25 mouse cellular contexts compared by ENCODE assay signal in genomic region chr2:181158471-181158870, GRCm38 (mm10). TPM values are rescaled to one million over a fixed set of nuclear protein-coding genes. Genes with fewer than 3 reads are reported as not detected.
DNase-seq lines count a peak whose midpoint lies in the region; TF ChIP-seq lines count a peak whose summit lies in the region.
"Had no signal": no experiment of that assay in that cellular context is flagged by ENCODE, and none has a peak within 500 bp of the region (broad histone marks: within the 10 kb centered on the region; RNA-seq: fewer than 3 reads in every experiment).

No protein-coding gene starts in this region.

- intact Hi-C loops in heart, postnatal 36 days (cut with DNase I) = no loop called here

- H3K4me3 ChIP-seq in layer of hippocampus, adult 2 months = no peak overlapping the region
- H3K4me3 ChIP-seq in cortical plate, adult 2 months (ENCODE audit: insufficient read depth, low read length) = no peak overlapping the region
- H3K4me3 ChIP-seq: embryonic facial prominence, embryonic 12.5 days; erythroblast, embryonic 14.5 days had no signal

- no peak for TF ChIP-seq POLR2A in cortical plate, adult 2 months (IDR thresholded peaks at IDR 0.05; ENCODE audit: extremely low read depth, insufficient read depth, low read length)

- peak overlapping the region; percentile 99 for H3K27ac ChIP-seq in layer of hippocampus, adult 2 months
- peak overlapping the region; percentile 88 for H3K27ac ChIP-seq in cortical plate, adult 2 months (ENCODE audit: insufficient read depth, low read length)
- H3K27ac ChIP-seq: embryonic facial prominence, embryonic 12.5 days had no signal

- no peak for TF ChIP-seq CTCF in layer of hippocampus, adult 2 months (conservative IDR thresholded peaks at IDR 0.05)
- no peak for TF ChIP-seq CTCF in cortical plate, adult 2 months (IDR thresholded peaks at IDR 0.05; ENCODE audit: extremely low read depth, insufficient read depth, low read length)

- H3K4me1 ChIP-seq in cortical plate, adult 2 months (ENCODE audit: control insufficient read depth, insufficient read depth, low read length) = peaks cover 14% of the 10 kb centered on the region

- peak; percentile 44 for DNase-seq in cerebellum, adult 11-12 months
- DNase-seq in cerebellum, postnatal 4 days (ENCODE audit: low spot score in 2 of 2) = no peak
- DNase-seq in heart, adult 18-20 months = peak; percentile 73 to 76
- no peak for DNase-seq in heart, postnatal 36 days
- no peak for DNase-seq in layer of hippocampus, adult 2 months (ENCODE audit: low spot score in 2 of 2)
- no peak for DNase-seq in layer of hippocampus, adult 9-11 months
- DNase-seq in right cerebral cortex, adult 2 months (ENCODE audit: low spot score in 2 of 2) = no peak
- DNase-seq: kidney, adult 9 months; kidney, postnatal 25 days; lung, adult 18-20 months; lung, postnatal 14 days; thymus, postnatal 14 days had no signal

RNA-seq across cellular contexts. Expression of gene Eef1a2, which starts 1.7 kb away (rescaled TPM):
- 1,000 to 10,000 TPM; 1,477 to 1,557 TPM for total RNA-seq in heart, adult 18-20 months (2021)
- 1,000 to 10,000 TPM; 1,480 to 1,577 TPM for total RNA-seq in heart, postnatal 36 days (2021)
- total RNA-seq in layer of hippocampus, adult 2 months (2021) = 1,000 to 10,000 TPM; 1,145 to 1,175 TPM
- polyA plus RNA-seq in cortical plate, adult 2 months (2012; rRNA removed) = 1,125 and 1,195 TPM in 2 replicates
- total RNA-seq: CH12.LX; megakaryocyte, adult 5-6 weeks; MEL; monocyte, adult 5-6 weeks had no signal
- polyA plus RNA-seq: erythroblast, embryonic 14.5 days; liver, embryonic 11.5 days had no signal

RNA-seq across cellular contexts. Expression of gene Kcnq2, which starts 23.4 kb away (rescaled TPM):
- total RNA-seq in heart, adult 18-20 months (2021) = under 1 TPM in 1 of 2 experiments, not detected in 1; 0.03 TPM
- total RNA-seq in heart, postnatal 36 days (2021) = not detected
- total RNA-seq in layer of hippocampus, adult 2 months (2021) = 100 to 1,000 TPM; 327 to 335 TPM
- 171 and 180 TPM in 2 replicates for polyA plus RNA-seq in cortical plate, adult 2 months (2012; rRNA removed)
- total RNA-seq: megakaryocyte, adult 5-6 weeks; monocyte, adult 5-6 weeks had no signal

RNA-seq across cellular contexts. Expression of gene Ppdpf, which starts 28.6 kb away (rescaled TPM):
- total RNA-seq in heart, adult 18-20 months (2021) = 10 to 100 TPM; 47.6 to 56.8 TPM
- 10 to 100 TPM; 49.4 to 52.6 TPM for total RNA-seq in heart, postnatal 36 days (2021)
- total RNA-seq in layer of hippocampus, adult 2 months (2021) = 10 to 100 TPM; 85.4 to 90.2 TPM
- 115 and 128 TPM in 2 replicates for polyA plus RNA-seq in cortical plate, adult 2 months (2012; rRNA removed)

RNA-seq across cellular contexts. Expression of gene Ptk6, which starts 44.1 kb away (rescaled TPM):
- under 1 TPM in 1 of 2 experiments, not detected in 1; 0.08 TPM for total RNA-seq in heart, adult 18-20 months (2021)
- under 1 TPM in 1 of 2 experiments, not detected in 1; 0.05 TPM for total RNA-seq in heart, postnatal 36 days (2021)
- under 1 TPM in 1 of 2 experiments, not detected in 1; 0.10 TPM for total RNA-seq in layer of hippocampus, adult 2 months (2021)
- polyA plus RNA-seq in cortical plate, adult 2 months (2012; rRNA removed) = 0.04 and 0.10 TPM in 2 replicates
- total RNA-seq: left cerebral cortex, adult 8-10 months; megakaryocyte, adult 5-6 weeks; MEL had no signal
- polyA plus RNA-seq: embryonic facial prominence, embryonic 12.5 days; erythroblast, embryonic 14.5 days; forebrain, embryonic 14.5 days; hindbrain, embryonic 14.5 days; intestine, embryonic 14.5 days; liver, embryonic 11.5 days; neural tube, embryonic 11.5 days had no signal

RNA-seq across cellular contexts. Expression of gene Srms, which starts 54.5 kb away (rescaled TPM):
- total RNA-seq in heart, adult 18-20 months (2021) = under 1 TPM; 0.35 to 0.44 TPM
- under 1 TPM; 0.14 to 0.49 TPM for total RNA-seq in heart, postnatal 36 days (2021)
- total RNA-seq in layer of hippocampus, adult 2 months (2021) = under 1 TPM; 0.12 to 0.41 TPM
- 0.50 and 0.53 TPM in 2 replicates for polyA plus RNA-seq in cortical plate, adult 2 months (2012; rRNA removed)
- total RNA-seq: megakaryocyte, adult 5-6 weeks; MEL had no signal

Comparison
In these comparisons a context has a peak if more than half of its experiments do, and no peak if none do; other contexts are left out.
1. DNase-seq: peak in cerebellum, adult 11-12 months (single experiment) and heart, adult 18-20 months (2 of 2); none in cerebellum, postnatal 4 days (0 of 2), heart, postnatal 36 days (0 of 2), layer of hippocampus, adult 2 months (0 of 2), layer of hippocampus, adult 9-11 months (single experiment) and right cerebral cortex, adult 2 months (0 of 2).
2. RNA of gene Kcnq2, which starts 23.4 kb away (total RNA-seq): 327 to 335 TPM in layer of hippocampus, adult 2 months; 0.03 TPM in heart, adult 18-20 months and not detected in heart, postnatal 36 days; every median in the first group is over 100 times any median in the second.